Mouse (Mus musculus) MEL (cell line): Measurements from ENCODE around the gene Tex46. TPM values are rescaled to one million over a fixed set of nuclear protein-coding genes. Genes with fewer than 3 reads are reported as not detected.

ENCODE experiments used
- DNase-seq: peaks from one replicate; pipeline ENCODE4 v3.0.0; 2011; ENCODE audit warnings: low read depth, low spot score
- H3K27ac ChIP-seq: 2 replicates; pipeline ENCODE4 v1.5.1; 2012; ENCODE audit warnings: low read depth, mild to moderate bottlenecking, control low read depth, low read length, moderate library complexity; ENCODE audit not compliant: control insufficient read depth
- H3K27me3 ChIP-seq, 2 experiments: fragments of 150-350 bp in 1 of 2; sonication (generic) in 1 of 2; 2 replicates each; pipeline ENCODE4 v1.6.1; 2012; ENCODE audit warnings: low read length in 2 of 2, mild to moderate bottlenecking in 2 of 2, improper control_type of control experiment in 1 of 2, moderate library complexity in 1 of 2; ENCODE audit not compliant: insufficient read depth in 2 of 2, control insufficient read depth in 1 of 2
- H3K36me3 ChIP-seq, 2 experiments: 2 replicates each; pipeline ENCODE4 v1.6.1; 2012 to 2014; ENCODE audit warnings: low read length in 2 of 2, improper control_type of control experiment in 1 of 2, inconsistent platforms in 1 of 2, mild to moderate bottlenecking in 1 of 2; ENCODE audit not compliant: insufficient read depth in 2 of 2, control insufficient read depth in 1 of 2
- H3K4me1 ChIP-seq, 2 experiments: fragments of 150-350 bp in 1 of 2; sonication (generic) in 1 of 2; 2 replicates each; pipeline ENCODE4 v1.6.1; 2012; ENCODE audit warnings: low read length in 2 of 2, improper control_type of control experiment in 1 of 2, mild to moderate bottlenecking in 1 of 2; ENCODE audit not compliant: insufficient read depth in 2 of 2, control insufficient read depth in 1 of 2
- H3K4me3 ChIP-seq, 2 experiments: fragments of 150-350 bp in 1 of 2; sonication (generic) in 1 of 2; 2 replicates each; pipeline ENCODE4 v1.5.1; 2012; ENCODE audit warnings: low read depth in 2 of 2, low read length in 2 of 2, mild to moderate bottlenecking in 2 of 2, moderate library complexity in 2 of 2, control low read depth in 1 of 2, improper control_type of control experiment in 1 of 2; ENCODE audit not compliant: control insufficient read depth in 1 of 2, insufficient read depth in 1 of 2
- H3K79me2 ChIP-seq: 2 replicates; pipeline ENCODE4 v1.6.1; 2012; ENCODE audit warnings: mild to moderate bottlenecking, low read length, moderate library complexity; ENCODE audit not compliant: control insufficient read depth, poor library complexity, insufficient read depth
- H3K9ac ChIP-seq: 2 replicates; pipeline ENCODE4 v1.6.1; 2012; ENCODE audit warnings: low read depth, mild to moderate bottlenecking, control low read depth, low read length, moderate library complexity; ENCODE audit not compliant: control insufficient read depth, poor library complexity, severe bottlenecking
- H3K9me3 ChIP-seq: fragments of 150-350 bp; sonication (generic); replicated peaks from 2 replicates; pipeline ENCODE4 v1.6.1; 2012; ENCODE audit warnings: mild to moderate bottlenecking, low read length, improper control_type of control experiment, moderate library complexity; ENCODE audit not compliant: insufficient read depth
- BHLHE40 ChIP-seq: IDR thresholded peaks from 2 replicates; pipeline ENCODE4 v1.6.1; 2012; ENCODE audit warnings: low read depth, mild to moderate bottlenecking, inconsistent platforms, low read length, improper control_type of control experiment, borderline replicate concordance
- CHD1 ChIP-seq: IDR thresholded peaks from 2 replicates; pipeline ENCODE4 v1.6.1; 2012; ENCODE audit warnings: low read depth, mild to moderate bottlenecking, inconsistent platforms, low read length, improper control_type of control experiment
- CHD2 ChIP-seq: IDR thresholded peaks from 2 replicates; pipeline ENCODE4 v1.6.1; 2011; ENCODE audit warnings: low read length, improper control_type of control experiment
- CTCF ChIP-seq, 3 experiments: IDR thresholded peaks in 2 of 3; conservative IDR thresholded peaks in 1 of 3; 2 replicates each; pipeline ENCODE4 v1.5.1; 2011 to 2012; ENCODE audit warnings: low read length in 3 of 3, low read depth in 2 of 3, mild to moderate bottlenecking in 2 of 3, improper control_type of control experiment in 1 of 3, inconsistent platforms in 1 of 3, mixed read lengths in 1 of 3, moderate library complexity in 1 of 3; ENCODE audit not compliant: control insufficient read depth in 1 of 3, insufficient read depth in 1 of 3, poor library complexity in 1 of 3, severe bottlenecking in 1 of 3
- ELF1 ChIP-seq: IDR thresholded peaks from 2 replicates; pipeline ENCODE4 v1.6.1; 2014; ENCODE audit warnings: low read depth, mild to moderate bottlenecking, inconsistent platforms, low read length, improper control_type of control experiment, moderate library complexity
- EP300 ChIP-seq, 2 experiments: IDR thresholded peaks; 2 replicates each; pipeline ENCODE4 v1.6.1; 2011; ENCODE audit warnings: improper control_type of control experiment in 2 of 2, low read length in 2 of 2, low read depth in 1 of 2, mild to moderate bottlenecking in 1 of 2
- ETS1 ChIP-seq: IDR thresholded peaks from 2 replicates; pipeline ENCODE4 v1.6.1; 2012; ENCODE audit warnings: low read depth, mild to moderate bottlenecking, inconsistent platforms, low read length, improper control_type of control experiment, moderate library complexity
- GABPA ChIP-seq: IDR thresholded peaks from 2 replicates; pipeline ENCODE4 v1.6.1; 2012; ENCODE audit warnings: low read depth, mild to moderate bottlenecking, inconsistent platforms, low read length, improper control_type of control experiment, moderate library complexity
- GATA1 ChIP-seq: IDR thresholded peaks from 2 replicates; pipeline ENCODE4 v1.6.1; 2011; ENCODE audit warnings: low read depth, low read length, improper control_type of control experiment
- JUND ChIP-seq: IDR thresholded peaks from 2 replicates; pipeline ENCODE4 v1.6.1; 2011; ENCODE audit warnings: low read depth, mild to moderate bottlenecking, improper control_type of control experiment, low read length
- KAT2A ChIP-seq: conservative IDR thresholded peaks from 2 replicates; pipeline ENCODE4 v1.6.1; 2012; ENCODE audit warnings: low read depth, low read length, improper control_type of control experiment, inconsistent platforms
- MAFK ChIP-seq: IDR thresholded peaks from 2 replicates; pipeline ENCODE4 v1.6.1; 2011; ENCODE audit warnings: low read depth, mild to moderate bottlenecking, low read length, improper control_type of control experiment, borderline replicate concordance
- MAX ChIP-seq: IDR thresholded peaks from 2 replicates; pipeline ENCODE4 v1.6.1; 2011; ENCODE audit warnings: low read length, improper control_type of control experiment
- MAZ ChIP-seq: IDR thresholded peaks from 2 replicates; pipeline ENCODE4 v1.6.1; 2012; ENCODE audit warnings: low read depth, mild to moderate bottlenecking, inconsistent platforms, low read length, improper control_type of control experiment
- MEF2A ChIP-seq: IDR thresholded peaks from 2 replicates; pipeline ENCODE4 v1.6.1; 2014; ENCODE audit warnings: low read depth, mild to moderate bottlenecking, inconsistent platforms, low read length, improper control_type of control experiment; ENCODE audit not compliant: poor library complexity, insufficient replicate concordance, severe bottlenecking; ENCODE audit errors: extremely low read depth
- MXI1 ChIP-seq: IDR thresholded peaks from 2 replicates; pipeline ENCODE4 v1.6.1; 2011; ENCODE audit warnings: mild to moderate bottlenecking, low read depth, low read length, improper control_type of control experiment
- MYB ChIP-seq: IDR thresholded peaks from 2 replicates; pipeline ENCODE4 v1.6.1; 2011; ENCODE audit warnings: mild to moderate bottlenecking, low read depth, low read length, improper control_type of control experiment
- MYC ChIP-seq: IDR thresholded peaks from 2 replicates; pipeline ENCODE4 v1.6.1; 2011; ENCODE audit warnings: low read depth, mild to moderate bottlenecking, low read length, improper control_type of control experiment, moderate library complexity
- NELFE ChIP-seq: IDR thresholded peaks from 2 replicates; pipeline ENCODE4 v1.6.1; 2011; ENCODE audit warnings: low read depth, low read length, improper control_type of control experiment
- NRF1 ChIP-seq: IDR thresholded peaks from 2 replicates; pipeline ENCODE4 v1.6.1; 2014; ENCODE audit warnings: low read depth, mild to moderate bottlenecking, inconsistent platforms, low read length, improper control_type of control experiment, moderate library complexity; ENCODE audit not compliant: poor library complexity, insufficient read depth, severe bottlenecking
- POLR2A ChIP-seq, 2 experiments: IDR thresholded peaks; 2 replicates each; pipeline ENCODE4 v1.6.1; 2011 to 2012; ENCODE audit warnings: low read length in 2 of 2, mild to moderate bottlenecking in 2 of 2, control low read depth in 1 of 2, improper control_type of control experiment in 1 of 2, low read depth in 1 of 2, moderate library complexity in 1 of 2; ENCODE audit not compliant: control insufficient read depth in 1 of 2, insufficient read depth in 1 of 2, poor library complexity in 1 of 2
- POLR2AphosphoS2 ChIP-seq: IDR thresholded peaks from 2 replicates; pipeline ENCODE4 v1.6.1; 2011; ENCODE audit warnings: low read length, improper control_type of control experiment
- POLR2AphosphoS5 ChIP-seq: IDR thresholded peaks from 2 replicates; pipeline ENCODE4 v1.6.1; 2012; ENCODE audit warnings: low read depth, borderline replicate concordance, mild to moderate bottlenecking, inconsistent platforms, low read length, moderate library complexity, mixed read lengths
- RAD21 ChIP-seq: IDR thresholded peaks from 2 replicates; pipeline ENCODE4 v1.6.1; 2011; ENCODE audit warnings: mild to moderate bottlenecking, low read depth, low read length, improper control_type of control experiment
- RCOR1 ChIP-seq: IDR thresholded peaks from 2 replicates; pipeline ENCODE4 v1.6.1; 2012; ENCODE audit warnings: low read depth, mild to moderate bottlenecking, inconsistent platforms, low read length, improper control_type of control experiment
- SIN3A ChIP-seq: IDR thresholded peaks from 2 replicates; pipeline ENCODE4 v1.6.1; 2012; ENCODE audit warnings: low read length, improper control_type of control experiment, inconsistent platforms
- SMC3 ChIP-seq: IDR thresholded peaks from 2 replicates; pipeline ENCODE4 v1.6.1; 2011; ENCODE audit warnings: low read depth, low read length, improper control_type of control experiment
- TAL1 ChIP-seq: IDR thresholded peaks from 2 replicates; pipeline ENCODE4 v1.6.1; 2012; ENCODE audit warnings: mild to moderate bottlenecking, inconsistent platforms, low read length, moderate library complexity, mixed read lengths
- TBP ChIP-seq: IDR thresholded peaks from 2 replicates; pipeline ENCODE4 v1.8.0; 2011; ENCODE audit warnings: low read depth, low read length, improper control_type of control experiment
- TCF12 ChIP-seq: IDR thresholded peaks from 2 replicates; pipeline ENCODE4 v1.6.1; 2014; ENCODE audit warnings: low read depth, mild to moderate bottlenecking, inconsistent platforms, low read length, improper control_type of control experiment, moderate library complexity
- UBTF ChIP-seq: IDR thresholded peaks from 2 replicates; pipeline ENCODE4 v1.6.1; 2012; ENCODE audit warnings: low read depth, mild to moderate bottlenecking, inconsistent platforms, low read length, improper control_type of control experiment, moderate library complexity, borderline replicate concordance; ENCODE audit not compliant: insufficient read depth
- USF1 ChIP-seq: IDR thresholded peaks from 2 replicates; pipeline ENCODE4 v1.6.1; 2014; ENCODE audit warnings: low read depth, mild to moderate bottlenecking, inconsistent platforms, low read length, improper control_type of control experiment, moderate library complexity
- USF2 ChIP-seq, 2 experiments: IDR thresholded peaks; 2 replicates each; pipeline ENCODE4 v1.6.1; 2011 to 2012; ENCODE audit warnings: improper control_type of control experiment in 2 of 2, low read length in 2 of 2, borderline replicate concordance in 1 of 2, inconsistent platforms in 1 of 2, low read depth in 1 of 2, mild to moderate bottlenecking in 1 of 2; ENCODE audit not compliant: insufficient read depth in 1 of 2
- ZC3H11A ChIP-seq: IDR thresholded peaks from 2 replicates; pipeline ENCODE4 v1.6.1; 2012; ENCODE audit warnings: low read depth, mild to moderate bottlenecking, inconsistent platforms, low read length, improper control_type of control experiment
- ZKSCAN1 ChIP-seq: IDR thresholded peaks from 2 replicates; pipeline ENCODE4 v1.6.1; 2012; ENCODE audit warnings: low read depth, mild to moderate bottlenecking, inconsistent platforms, low read length, improper control_type of control experiment, moderate library complexity
- ZMIZ1 ChIP-seq: IDR thresholded peaks from 2 replicates; pipeline ENCODE4 v1.6.1; 2012; ENCODE audit warnings: low read depth, mild to moderate bottlenecking, inconsistent platforms, low read length, improper control_type of control experiment, moderate library complexity
- ZNF384 ChIP-seq: IDR thresholded peaks from 2 replicates; pipeline ENCODE4 v1.6.1; 2012; ENCODE audit warnings: low read depth, mild to moderate bottlenecking, inconsistent platforms, low read length, improper control_type of control experiment
- polyA plus RNA-seq, 2 experiments: library from polyadenylated mRNA; stranded (reverse) in 1 of 2; unstranded in 1 of 2; fragments of >175 nt in 1 of 2; fragments of >200 nt in 1 of 2; gene quantifications; 2 replicates each; pipeline versions ENCODE4 v1.2.1 to v1.2.4; 2012; ENCODE audit warnings: low replicate concordance in 2 of 2, low read depth in 1 of 2; ENCODE audit not compliant: insufficient read length in 2 of 2, insufficient read depth in 1 of 2, missing spikeins in 1 of 2
- total RNA-seq: library from RNA; depleted of rRNA; stranded (reverse); fragments of 300-350 nt; gene quantifications from 2 replicates; pipeline ENCODE4 v1.2.3, GENCODE M21; 2012

Gene Tex46
- total and polyA plus RNA-seq, 3 experiments, result not detected

- H3K9ac ChIP-seq, result peak overlapping the region; percentile 89
- DNase-seq, result peak; percentile 94
- peaks cover 0 to 14% of the 10 kb centered on the region in 2 experiments; a peak in 2 of 4 replicates for H3K36me3 ChIP-seq
- no peaks in the 10 kb centered on the region for H3K9me3 ChIP-seq
- H3K27me3 ChIP-seq, result no peaks in the 10 kb centered on the region
- peak overlapping the region; percentile 44 to 74 for H3K4me3 ChIP-seq
- peaks cover 2% of the 10 kb centered on the region for H3K79me2 ChIP-seq
- H3K4me1 ChIP-seq, result peaks cover 0 to 33% of the 10 kb centered on the region in 2 experiments; a peak in 2 of 4 replicates
- H3K27ac ChIP-seq, result peak overlapping the region; percentile 99
- TF ChIP-seq NRF1 (peak; percentile 21; the same call in 1 of the 2 replicates), MAZ (peak; percentile 88), MAX (no peak), SMC3 (no peak), CTCF (IDR thresholded peaks at IDR 0.05 in 2 of 3, conservative IDR thresholded peaks at IDR 0.05 in 1 of 3; ENCODE audit: control insufficient read depth in 1 of 3, insufficient read depth in 1 of 3, low read depth in 2 of 3, low read length in 3 of 3, poor library complexity in 1 of 3, severe bottlenecking in 1 of 3) (no peak), MEF2A (no peak), TBP (peak; percentile 94), CHD2 (peak; percentile 80), GATA1 (peak; percentile 98), GABPA (no peak), ETS1 (peak; percentile 84), MAFK (peak; percentile 28; the same call in 1 of the 2 replicates), RCOR1 (peak; percentile 88), POLR2A (IDR thresholded peaks at IDR 0.05; ENCODE audit: control insufficient read depth in 1 of 2, insufficient read depth in 1 of 2, low read depth in 1 of 2, low read length in 2 of 2, poor library complexity in 1 of 2) (peak in 1 of 2 experiments; percentile 81; a peak in 2 of 4 replicates), TCF12 (peak; percentile 98), UBTF (no peak), ZMIZ1 (peak; percentile 89), SIN3A (peak; percentile 87), POLR2AphosphoS2 (peak; percentile 71; the same call in 1 of the 2 replicates), USF2 (IDR thresholded peaks at IDR 0.05; ENCODE audit: borderline replicate concordance in 1 of 2, insufficient read depth in 1 of 2, low read depth in 1 of 2, low read length in 2 of 2) (no peak), ZC3H11A (no peak), POLR2AphosphoS5 (no peak), TAL1 (peak; percentile 95), CHD1 (0 out of 2 replicates have a peak, but pooled peaks have one; percentile 63), MYB (peak; percentile 66), JUND (no peak), MXI1 (no peak; the same call in 1 of the 2 replicates), USF1 (0 out of 2 replicates have a peak, but pooled peaks have one; percentile 13), RAD21 (no peak), NELFE (peak; percentile 80), ELF1 (peak; percentile 79), KAT2A (no peak), BHLHE40 (peak; percentile 65), MYC (peak; percentile 59; the same call in 1 of the 2 replicates), ZNF384 (no peak), ZKSCAN1 (no peak), EP300 (IDR thresholded peaks at IDR 0.05; ENCODE audit: low read depth in 1 of 2, low read length in 2 of 2) (peak; percentile 96 to 99)
Measured at GRCm38 (mm10) chr4:136653019-136653418, 42.8 kb downstream of the Tex46 start.
